Mouse (Mus musculus): ENCODE results near the gene Hspbp1. TPM values are rescaled to one million over a fixed set of nuclear protein-coding genes. Genes with fewer than 3 reads are reported as not detected.

Hspbp1 gene
- polyA plus RNA-seq, 1 experiment: 21.7 TPM

DNA sequence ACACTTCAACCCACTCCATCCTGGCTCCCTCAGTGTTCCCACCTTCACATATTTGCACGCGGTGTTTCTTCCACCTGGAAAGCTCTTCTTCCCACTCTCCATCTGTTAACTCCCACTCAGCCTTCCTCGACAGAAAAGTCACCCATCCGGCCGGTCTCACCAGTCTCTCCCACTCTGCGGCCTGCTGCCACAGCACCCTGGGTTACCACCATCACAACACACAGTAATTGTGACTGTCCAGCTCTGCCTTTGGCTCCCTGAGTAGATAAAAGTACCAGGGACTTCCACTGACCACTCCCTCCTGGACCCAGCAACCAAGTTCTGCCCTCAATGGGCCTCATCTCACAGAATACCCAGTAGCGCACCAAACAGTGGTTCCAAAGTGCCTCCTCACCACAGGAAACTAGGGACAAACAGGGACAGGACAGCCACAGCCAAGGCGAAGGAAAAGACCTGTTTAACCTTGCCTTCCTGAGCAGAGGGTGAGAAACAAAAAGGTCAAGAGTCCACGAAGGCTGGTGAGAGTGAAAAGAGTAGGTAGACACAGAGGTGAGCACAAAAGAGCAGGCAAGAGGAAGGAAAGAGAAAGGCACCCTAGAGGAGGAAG lies 27.2 kb downstream of the Hspbp1 start:
- Histone ChIP-seq H3K27ac (replicated peaks; ENCODE audit: low read depth, low read length) (peak overlapping the region; percentile 70), H3K4me1 (ENCODE audit: control insufficient read depth, insufficient read depth, insufficient read length, low read length) (peaks cover 31% of the 10 kb centered on the region), H3K4me3 (ENCODE audit: insufficient read depth, low read depth, low read length) (peak overlapping the region; percentile 87)

DNA sequence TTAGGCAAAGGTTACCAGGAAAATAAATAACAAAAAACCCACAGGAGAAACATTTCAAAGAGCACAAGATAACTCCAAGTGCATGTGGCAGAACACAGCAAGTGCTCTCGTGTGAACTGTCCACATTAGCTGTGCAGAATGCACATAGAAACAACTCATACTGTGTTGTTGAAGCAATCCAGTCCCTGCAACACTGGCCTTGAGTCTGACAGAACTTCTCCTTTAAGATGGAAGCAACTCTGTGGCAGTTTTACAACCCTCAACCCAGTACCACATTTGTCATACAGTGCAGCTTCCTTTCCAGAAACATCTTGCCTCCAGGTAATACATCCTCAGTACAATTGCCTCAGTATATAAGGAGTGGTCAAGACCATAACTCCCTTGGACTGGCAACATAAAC lies 28.1 kb downstream of the Hspbp1 start:
- H3K4me3 ChIP-seq (ENCODE audit: insufficient read depth, low read depth, low read length): peak overlapping the region; percentile 24; the same call in 1 of the 2 replicates
- H3K27ac ChIP-seq (replicated peaks; ENCODE audit: low read depth, low read length): no peak overlapping the region
- peaks cover 36% of the 10 kb centered on the region for H3K4me1 ChIP-seq (ENCODE audit: control insufficient read depth, insufficient read depth, insufficient read length, low read length)

DNA sequence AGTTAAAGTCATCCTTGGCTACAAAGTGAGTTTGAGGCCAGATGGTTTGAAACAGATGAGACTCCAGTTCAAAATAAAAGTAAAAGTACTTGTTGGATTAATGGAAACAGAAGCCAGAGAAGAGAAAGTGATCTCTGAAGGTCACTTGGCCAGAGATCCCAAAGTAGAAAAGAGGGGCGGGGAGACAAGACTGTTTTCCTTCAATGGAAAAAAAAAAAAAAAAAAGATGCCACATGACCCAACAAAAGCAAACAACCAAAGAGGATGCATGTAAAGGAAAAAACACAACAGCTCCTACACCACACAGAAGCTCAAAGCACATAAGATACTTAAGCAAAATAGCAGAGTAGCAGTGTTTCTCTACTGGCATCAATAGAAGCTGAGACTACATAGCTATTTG lies 29.0 kb downstream of the Hspbp1 start:
- Histone ChIP-seq H3K27ac (replicated peaks; ENCODE audit: low read depth, low read length) (peak overlapping the region; percentile 8; the same call in 1 of the 2 replicates), H3K4me3 (ENCODE audit: insufficient read depth, low read depth, low read length) (no peak overlapping the region), H3K4me1 (ENCODE audit: control insufficient read depth, insufficient read depth, insufficient read length, low read length) (peaks cover 41% of the 10 kb centered on the region)

DNA sequence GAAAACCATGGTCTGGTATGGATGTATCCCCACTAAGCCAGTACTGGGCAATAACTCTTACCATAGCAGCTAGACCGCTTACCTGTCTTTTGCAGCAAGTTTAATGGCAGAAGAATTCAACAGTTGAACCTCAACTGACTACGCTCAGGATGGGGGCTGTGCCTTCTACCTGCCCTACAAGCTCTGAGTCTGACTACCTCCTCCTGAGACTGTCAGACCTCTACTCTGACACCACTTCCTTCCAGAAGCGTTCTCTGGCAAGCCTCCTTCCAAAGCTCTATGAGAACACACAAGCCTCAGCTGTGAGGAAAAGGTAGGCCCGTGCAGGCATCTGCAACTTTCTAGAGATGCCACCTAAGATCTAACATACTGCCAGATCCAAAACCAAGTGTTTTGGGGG lies 29.5 kb downstream of the Hspbp1 start:
- no peak overlapping the region for H3K4me3 ChIP-seq (ENCODE audit: insufficient read depth, low read depth, low read length)
- peaks cover 41% of the 10 kb centered on the region for H3K4me1 ChIP-seq (ENCODE audit: control insufficient read depth, insufficient read depth, insufficient read length, low read length)
- H3K27ac ChIP-seq (replicated peaks; ENCODE audit: low read depth, low read length): peak overlapping the region; percentile 8; the same call in 1 of the 2 replicates

DNA sequence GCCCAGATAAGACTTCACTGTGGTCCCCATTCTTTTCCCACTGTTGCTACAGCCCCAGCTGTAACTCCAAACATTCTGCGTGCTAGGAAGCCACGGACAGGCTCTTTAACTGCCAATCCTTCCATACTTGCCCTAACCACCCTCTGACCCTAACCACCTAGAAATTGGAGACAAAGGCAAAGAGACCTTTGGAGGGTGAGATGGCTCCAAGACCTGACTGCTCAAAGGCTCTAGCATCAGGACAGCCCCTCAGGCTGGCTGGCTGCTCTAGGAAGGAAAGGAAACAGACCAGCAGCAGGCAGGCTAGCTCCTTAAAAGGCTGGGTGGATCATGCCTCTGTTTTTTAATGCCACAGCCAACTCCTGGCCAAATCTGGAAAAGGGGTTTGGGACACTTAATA lies 30.6 kb downstream of the Hspbp1 start:
- Histone ChIP-seq H3K27ac (replicated peaks; ENCODE audit: low read depth, low read length) (peak overlapping the region; percentile 46), H3K4me3 (ENCODE audit: insufficient read depth, low read depth, low read length) (0 out of 2 replicates have a peak overlapping the region, but pooled peaks have one; percentile 6), H3K4me1 (ENCODE audit: control insufficient read depth, insufficient read depth, insufficient read length, low read length) (peaks cover 41% of the 10 kb centered on the region)

DNA sequence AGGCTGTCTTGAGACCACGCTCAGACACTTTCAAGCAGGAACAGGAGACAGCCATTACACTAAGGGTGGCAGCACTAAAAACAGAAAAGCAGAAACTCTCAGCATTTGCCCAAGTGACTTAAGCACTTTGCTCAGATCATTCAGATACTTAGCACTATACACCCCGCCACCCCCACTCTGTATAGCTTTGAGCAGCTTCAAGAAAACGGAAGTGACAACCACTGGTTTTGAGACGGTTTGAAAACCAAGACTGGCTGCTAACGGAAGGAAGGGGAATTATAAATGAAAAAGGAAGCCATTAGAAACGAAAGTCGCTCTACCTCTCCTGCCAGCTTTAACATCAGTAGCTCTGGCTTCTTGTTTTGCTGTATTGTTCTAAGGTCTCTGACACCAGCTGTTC lies 31.1 kb downstream of the Hspbp1 start:
- peaks cover 41% of the 10 kb centered on the region for H3K4me1 ChIP-seq (ENCODE audit: control insufficient read depth, insufficient read depth, insufficient read length, low read length)
- H3K4me3 ChIP-seq (ENCODE audit: insufficient read depth, low read depth, low read length): 0 out of 2 replicates have a peak overlapping the region, but pooled peaks have one; percentile 6
- peak overlapping the region; percentile 46 for H3K27ac ChIP-seq (replicated peaks; ENCODE audit: low read depth, low read length)

DNA sequence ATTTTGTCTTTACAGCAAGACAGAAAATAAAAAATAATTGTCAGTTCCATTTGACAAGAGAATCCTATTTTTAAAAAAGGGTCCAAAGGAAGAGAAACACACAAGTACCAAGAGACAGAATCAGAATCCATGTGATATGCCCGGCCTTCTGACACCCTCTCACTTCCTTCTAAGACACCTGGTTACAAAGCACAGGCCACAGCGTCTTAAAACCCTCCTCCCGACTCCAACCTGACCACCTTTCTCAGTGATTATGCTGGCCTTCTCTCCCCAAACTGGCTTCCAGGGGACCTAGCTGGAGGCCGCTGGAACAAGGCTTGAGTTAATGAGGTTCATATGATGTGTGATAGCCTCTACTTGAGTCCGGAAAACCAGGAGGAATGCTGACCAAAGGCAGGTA lies 31.5 kb downstream of the Hspbp1 start:
- Histone ChIP-seq H3K4me1 (ENCODE audit: control insufficient read depth, insufficient read depth, insufficient read length, low read length) (peaks cover 41% of the 10 kb centered on the region), H3K27ac (replicated peaks; ENCODE audit: low read depth, low read length) (peak overlapping the region; percentile 46), H3K4me3 (ENCODE audit: insufficient read depth, low read depth, low read length) (no peak overlapping the region)

DNA sequence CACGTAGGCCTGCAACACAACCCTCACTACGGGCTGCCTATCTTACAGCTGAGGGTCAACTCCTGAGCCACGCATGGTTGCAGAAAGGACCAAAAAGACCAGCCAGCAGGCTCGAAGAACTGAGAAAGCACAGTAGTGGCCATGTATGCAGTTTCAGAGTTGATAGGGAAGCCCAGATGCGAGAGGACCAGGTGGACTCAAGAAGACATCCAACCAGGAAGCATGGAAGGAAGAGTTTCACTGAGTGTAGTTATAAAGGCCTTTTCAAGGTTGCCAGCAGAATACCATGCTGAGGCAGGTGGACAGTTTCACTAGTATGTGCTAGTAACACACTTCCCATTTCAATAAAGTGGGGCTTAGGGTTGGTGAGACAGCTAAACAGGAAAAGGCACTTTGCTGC lies 32.1 kb downstream of the Hspbp1 start:
- no peak overlapping the region; the same call in 1 of the 2 replicates for H3K27ac ChIP-seq (replicated peaks; ENCODE audit: low read depth, low read length)

DNA sequence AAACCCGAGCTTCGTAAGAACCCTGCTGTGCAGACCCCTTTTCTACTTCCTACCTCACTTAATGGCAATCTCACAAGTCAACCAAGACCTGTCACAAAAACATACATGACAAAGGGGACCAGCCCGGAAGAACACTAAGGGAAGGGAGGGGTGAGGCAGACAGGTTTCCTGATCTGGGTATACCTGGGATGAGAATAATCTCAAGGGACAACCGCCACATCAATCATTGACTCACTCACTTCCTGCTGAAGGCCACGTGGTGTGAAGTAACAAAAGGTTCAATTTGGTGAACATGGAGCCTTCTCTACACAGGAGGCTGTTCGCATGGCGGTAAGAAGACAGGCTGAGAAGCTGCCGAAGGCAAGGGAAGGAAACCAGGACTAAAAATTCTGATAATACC lies 33.3 kb downstream of the Hspbp1 start:
- Histone ChIP-seq H3K4me1 (ENCODE audit: control insufficient read depth, insufficient read depth, insufficient read length, low read length) (peaks cover 36% of the 10 kb centered on the region), H3K27ac (replicated peaks; ENCODE audit: low read depth, low read length) (no peak overlapping the region), H3K4me3 (ENCODE audit: insufficient read depth, low read depth, low read length) (no peak overlapping the region)

More for the DNA sequence above, 32.1 kb downstream of the Hspbp1 start:
- Histone ChIP-seq H3K4me3 (ENCODE audit: insufficient read depth, low read depth, low read length) (no peak overlapping the region), H3K4me1 (ENCODE audit: control insufficient read depth, insufficient read depth, insufficient read length, low read length) (peaks cover 45% of the 10 kb centered on the region)

DNA sequence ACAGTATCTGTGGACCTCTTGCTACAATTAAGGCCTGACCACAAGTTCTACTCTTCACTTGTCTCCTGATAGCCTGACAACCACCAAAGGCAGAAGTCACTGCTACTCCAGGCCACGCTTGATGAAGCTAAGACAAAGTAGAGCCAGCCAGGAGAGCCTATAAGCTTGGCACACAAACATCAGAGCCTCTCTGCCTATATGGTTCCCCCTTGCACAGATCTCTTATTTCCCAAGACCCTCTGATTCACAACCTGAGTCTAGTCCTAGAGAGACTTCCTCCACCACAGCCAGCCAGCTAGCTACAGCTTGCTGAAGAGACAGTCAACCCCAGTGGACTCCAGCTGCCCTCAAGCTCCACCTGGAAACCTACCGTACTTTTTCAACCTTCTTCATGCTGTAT lies 36.9 kb downstream of the Hspbp1 start:
- no peak overlapping the region for H3K4me3 ChIP-seq (ENCODE audit: insufficient read depth, low read depth, low read length)
- no peak overlapping the region for H3K27ac ChIP-seq (replicated peaks; ENCODE audit: low read depth, low read length)
- peaks cover 15% of the 10 kb centered on the region for H3K4me1 ChIP-seq (ENCODE audit: control insufficient read depth, insufficient read depth, insufficient read length, low read length)

DNA sequence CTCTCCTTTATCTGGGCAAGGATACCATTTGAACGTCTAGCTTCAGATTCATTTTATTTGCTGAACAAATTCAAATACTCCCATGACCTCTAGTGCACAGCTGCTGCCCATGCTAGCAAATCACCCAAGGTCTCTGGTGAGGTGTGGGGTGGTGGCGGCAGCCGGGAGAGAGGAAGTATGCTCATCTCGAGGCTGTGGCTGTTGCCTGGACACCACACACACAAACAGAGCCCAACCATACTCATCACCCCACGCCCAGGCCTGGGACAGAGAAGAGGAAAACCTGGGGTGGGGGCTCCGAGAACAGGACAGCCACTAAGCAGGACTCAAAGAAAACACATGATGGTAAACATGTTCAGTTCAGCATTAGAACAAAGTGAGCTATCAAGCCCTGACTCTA lies 37.6 kb downstream of the Hspbp1 start:
- no peak overlapping the region for H3K27ac ChIP-seq (replicated peaks; ENCODE audit: low read depth, low read length)
- no peak overlapping the region for H3K4me3 ChIP-seq (ENCODE audit: insufficient read depth, low read depth, low read length)
- peaks cover 11% of the 10 kb centered on the region; the same call in 1 of the 2 replicates for H3K4me1 ChIP-seq (ENCODE audit: control insufficient read depth, insufficient read depth, insufficient read length, low read length)

DNA sequence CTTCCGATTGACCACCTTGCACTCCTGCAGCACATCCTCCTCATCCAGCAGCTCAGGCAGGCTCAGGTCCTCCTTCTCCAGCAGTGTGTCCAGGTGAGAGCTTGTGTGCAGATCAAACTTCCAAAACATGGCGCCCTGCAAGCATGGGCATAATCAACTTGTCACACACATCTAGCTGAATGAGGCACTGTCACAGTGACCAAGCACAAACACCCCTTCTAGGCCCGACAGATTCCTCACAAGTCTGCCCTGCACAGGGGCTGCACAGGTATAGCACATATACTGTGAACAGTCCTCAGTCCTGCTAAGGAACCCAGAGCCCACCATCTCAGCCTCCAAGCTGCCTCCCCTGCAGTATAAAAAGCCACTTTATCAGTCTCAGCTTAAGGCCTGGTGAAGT lies 38.1 kb downstream of the Hspbp1 start:
- Histone ChIP-seq H3K27ac (replicated peaks; ENCODE audit: low read depth, low read length) (no peak overlapping the region), H3K4me1 (ENCODE audit: control insufficient read depth, insufficient read depth, insufficient read length, low read length) (peaks cover 9% of the 10 kb centered on the region; the same call in 1 of the 2 replicates), H3K4me3 (ENCODE audit: insufficient read depth, low read depth, low read length) (no peak overlapping the region)

DNA sequence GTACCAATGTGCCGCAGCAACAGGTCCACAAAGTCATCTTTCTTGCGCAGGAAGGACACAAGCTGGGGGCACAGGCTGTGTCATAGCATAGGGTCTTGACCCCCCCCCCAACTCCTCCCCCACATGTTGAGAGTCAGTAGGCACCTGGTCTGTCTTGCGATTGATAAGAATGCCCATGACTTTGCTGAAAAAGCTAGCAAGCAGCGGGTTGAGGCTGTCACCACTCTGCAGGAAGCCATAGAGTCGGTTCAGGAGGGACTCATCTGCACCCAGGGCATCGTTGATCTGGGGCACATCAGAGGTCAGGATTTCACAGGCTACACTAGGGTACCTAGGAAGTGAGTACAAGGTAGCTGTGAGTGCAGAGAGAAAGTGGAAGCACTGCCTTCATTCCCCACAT lies 41.6 kb downstream of the Hspbp1 start:
- Histone ChIP-seq H3K4me1 (ENCODE audit: control insufficient read depth, insufficient read depth, insufficient read length, low read length) (peaks cover 2% of the 10 kb centered on the region; the same call in 1 of the 2 replicates), H3K4me3 (ENCODE audit: insufficient read depth, low read depth, low read length) (no peak overlapping the region), H3K27ac (replicated peaks; ENCODE audit: low read depth, low read length) (no peak overlapping the region)

DNA sequence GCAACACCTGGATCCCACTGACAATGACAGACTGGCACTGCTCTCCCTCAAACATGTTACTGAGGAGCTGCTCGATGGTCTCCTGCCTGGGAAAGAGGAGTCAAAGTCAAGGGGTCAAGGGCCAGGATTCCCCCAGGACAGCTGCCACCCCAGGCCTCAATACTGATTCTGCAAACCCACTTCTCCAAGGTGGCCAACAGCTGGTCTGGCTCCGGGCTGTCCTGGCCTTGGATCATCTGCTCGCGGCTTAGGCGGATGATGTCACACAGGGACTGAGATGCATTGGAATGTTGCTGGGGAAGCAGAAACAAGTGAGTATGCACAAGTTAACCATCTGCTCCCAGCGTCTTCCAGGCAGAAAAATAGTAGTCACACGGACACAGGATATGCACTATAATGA lies 42.9 kb downstream of the Hspbp1 start:
- Histone ChIP-seq H3K4me1 (ENCODE audit: control insufficient read depth, insufficient read depth, insufficient read length, low read length) (no peaks in the 10 kb centered on the region), H3K4me3 (ENCODE audit: insufficient read depth, low read depth, low read length) (no peak overlapping the region), H3K27ac (replicated peaks; ENCODE audit: low read depth, low read length) (no peak overlapping the region)

DNA sequence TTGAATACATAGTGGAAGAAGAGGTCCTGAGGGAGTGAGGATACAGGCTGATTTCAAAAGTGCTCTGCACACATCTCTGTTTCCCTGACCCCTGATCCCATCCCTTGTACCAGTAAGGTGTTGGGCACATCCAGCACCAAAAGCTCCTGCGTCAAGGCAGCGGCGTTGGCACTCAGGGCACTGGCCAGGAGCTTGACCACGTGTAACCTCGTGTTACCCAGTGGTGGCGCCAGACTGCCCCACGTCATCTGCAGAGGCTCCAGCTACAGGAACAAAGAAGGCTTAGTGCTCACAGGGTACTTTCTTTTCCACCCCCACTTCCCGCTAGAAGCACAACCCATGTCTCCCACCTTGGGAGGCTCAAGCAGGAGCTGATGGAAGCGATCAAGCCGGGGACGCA lies 43.7 kb downstream of the Hspbp1 start:
- Histone ChIP-seq H3K27ac (replicated peaks; ENCODE audit: low read depth, low read length) (no peak overlapping the region), H3K4me1 (ENCODE audit: control insufficient read depth, insufficient read depth, insufficient read length, low read length) (no peaks in the 10 kb centered on the region), H3K4me3 (ENCODE audit: insufficient read depth, low read depth, low read length) (no peak overlapping the region)

DNA sequence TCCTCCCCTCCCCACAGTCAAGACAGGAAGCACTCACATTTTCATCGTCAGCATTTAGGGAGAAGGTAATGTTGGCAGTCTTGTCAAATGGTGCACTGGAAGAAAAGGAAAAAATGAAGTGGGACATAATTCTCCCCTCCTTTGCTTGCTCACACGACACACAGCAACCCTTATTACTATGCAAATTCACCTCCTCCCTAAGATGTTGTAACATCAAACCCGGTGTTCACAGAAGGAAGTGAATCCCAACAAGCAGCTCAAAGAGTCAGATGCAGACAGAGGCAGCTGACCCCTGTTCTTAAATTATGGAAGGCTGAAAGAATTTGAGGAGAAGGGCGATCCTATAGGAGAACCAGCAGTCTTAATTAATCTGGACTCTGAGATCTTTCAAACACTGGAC lies 48.7 kb downstream of the Hspbp1 start:
- no peaks in the 10 kb centered on the region for H3K4me1 ChIP-seq (ENCODE audit: control insufficient read depth, insufficient read depth, insufficient read length, low read length)

More for the DNA sequence above, 48.7 kb downstream of the Hspbp1 start:
- H3K27ac ChIP-seq (replicated peaks; ENCODE audit: low read depth, low read length): no peak overlapping the region
- H3K4me3 ChIP-seq (ENCODE audit: insufficient read depth, low read depth, low read length): no peak overlapping the region
